Mouse (Mus musculus): ENCODE data around the gene Ddn. TPM values are rescaled to one million over a fixed set of nuclear protein-coding genes. Genes with fewer than 3 reads are reported as not detected.

Gene Ddn
- polyA plus RNA-seq, 1 experiment: 108 TPM

- 83% methylated on average over 8 of the region's 8 CpGs for WGBS
- no peak for TF ChIP-seq POLR2A (IDR thresholded peaks at IDR 0.05; ENCODE audit: insufficient read depth, low read depth, low read length)
- TF ChIP-seq CTCF (IDR thresholded peaks at IDR 0.05; ENCODE audit: insufficient read depth, low read depth, low read length): no peak
- no peak overlapping the region for H3K4me3 ChIP-seq (ENCODE audit: insufficient read depth, low read depth, low read length)
- peaks cover 20% of the 10 kb centered on the region for H3K4me1 ChIP-seq (ENCODE audit: control insufficient read depth, insufficient read depth, low read length)
- H3K27ac ChIP-seq (ENCODE audit: insufficient read depth, low read depth, low read length): no peak overlapping the region
Observed at GRCm38 (mm10) chr15:98846140-98846539, 36.9 kb upstream of the Ddn start.

GRCm38 (mm10) chr15:98845149-98845548, 35.9 kb upstream of the Ddn start:
- no peak for TF ChIP-seq POLR2A (IDR thresholded peaks at IDR 0.05; ENCODE audit: insufficient read depth, low read depth, low read length)
- no peak for TF ChIP-seq CTCF (IDR thresholded peaks at IDR 0.05; ENCODE audit: insufficient read depth, low read depth, low read length)
- H3K4me3 ChIP-seq (ENCODE audit: insufficient read depth, low read depth, low read length): no peak overlapping the region
- peaks cover 20% of the 10 kb centered on the region for H3K4me1 ChIP-seq (ENCODE audit: control insufficient read depth, insufficient read depth, low read length)
- no peak overlapping the region for H3K27ac ChIP-seq (ENCODE audit: insufficient read depth, low read depth, low read length)
- 88% methylated on average over 2 of the region's 2 CpGs for WGBS

- TF ChIP-seq POLR2A (IDR thresholded peaks at IDR 0.05; ENCODE audit: insufficient read depth, low read depth, low read length): no peak
- Histone ChIP-seq H3K4me1 (ENCODE audit: control insufficient read depth, insufficient read depth, low read length) (peaks cover 20% of the 10 kb centered on the region), H3K27ac (ENCODE audit: insufficient read depth, low read depth, low read length) (no peak overlapping the region), H3K4me3 (ENCODE audit: insufficient read depth, low read depth, low read length) (no peak overlapping the region)
- 88% methylated on average over 11 of the region's 11 CpGs for WGBS
Observed at GRCm38 (mm10) chr15:98843595-98844223, 34.4 kb upstream of the Ddn start.

GRCm38 (mm10) chr15:98839671-98840585, 30.6 kb upstream of the Ddn start:
- 93% methylated on average over 30 of the region's 30 CpGs for WGBS
- no peak overlapping the region for H3K27ac ChIP-seq (ENCODE audit: insufficient read depth, low read depth, low read length)
- peaks cover 20% of the 10 kb centered on the region for H3K4me1 ChIP-seq (ENCODE audit: control insufficient read depth, insufficient read depth, low read length)
- H3K4me3 ChIP-seq (ENCODE audit: insufficient read depth, low read depth, low read length): no peak overlapping the region
- no peak for TF ChIP-seq CTCF (IDR thresholded peaks at IDR 0.05; ENCODE audit: insufficient read depth, low read depth, low read length)
- TF ChIP-seq POLR2A (IDR thresholded peaks at IDR 0.05; ENCODE audit: insufficient read depth, low read depth, low read length): no peak

GRCm38 (mm10) chr15:98839161-98839560, 29.9 kb upstream of the Ddn start:
- Histone ChIP-seq H3K4me1 (ENCODE audit: control insufficient read depth, insufficient read depth, low read length) (peaks cover 20% of the 10 kb centered on the region), H3K4me3 (ENCODE audit: insufficient read depth, low read depth, low read length) (no peak overlapping the region), H3K27ac (ENCODE audit: insufficient read depth, low read depth, low read length) (no peak overlapping the region)
- WGBS: 93% methylated on average over 14 of the region's 14 CpGs
- TF ChIP-seq POLR2A (IDR thresholded peaks at IDR 0.05; ENCODE audit: insufficient read depth, low read depth, low read length): no peak

GRCm38 (mm10) chr15:98837743-98838103, 28.4 kb upstream of the Ddn start:
- no peak for TF ChIP-seq POLR2A (IDR thresholded peaks at IDR 0.05; ENCODE audit: insufficient read depth, low read depth, low read length)
- TF ChIP-seq CTCF (IDR thresholded peaks at IDR 0.05; ENCODE audit: insufficient read depth, low read depth, low read length): no peak
- 76% methylated on average over 4 of the region's 4 CpGs for WGBS
- peaks cover 8% of the 10 kb centered on the region for H3K4me1 ChIP-seq (ENCODE audit: control insufficient read depth, insufficient read depth, low read length)
- H3K4me3 ChIP-seq (ENCODE audit: insufficient read depth, low read depth, low read length): no peak overlapping the region
- H3K27ac ChIP-seq (ENCODE audit: insufficient read depth, low read depth, low read length): no peak overlapping the region

- no peak overlapping the region for H3K4me3 ChIP-seq (ENCODE audit: insufficient read depth, low read depth, low read length)
- no peak overlapping the region for H3K27ac ChIP-seq (ENCODE audit: insufficient read depth, low read depth, low read length)
- 94% methylated on average over 21 of the region's 21 CpGs for WGBS
- peaks cover 7% of the 10 kb centered on the region; the same call in 1 of the 2 replicates for H3K4me1 ChIP-seq (ENCODE audit: control insufficient read depth, insufficient read depth, low read length)
- TF ChIP-seq CTCF (IDR thresholded peaks at IDR 0.05; ENCODE audit: insufficient read depth, low read depth, low read length) (no peak), POLR2A (IDR thresholded peaks at IDR 0.05; ENCODE audit: insufficient read depth, low read depth, low read length) (no peak)
Observed at GRCm38 (mm10) chr15:98837006-98837742, 27.9 kb upstream of the Ddn start.

GRCm38 (mm10) chr15:98835291-98835690, 26.0 kb upstream of the Ddn start:
- TF ChIP-seq POLR2A (IDR thresholded peaks at IDR 0.05; ENCODE audit: insufficient read depth, low read depth, low read length) (no peak), CTCF (IDR thresholded peaks at IDR 0.05; ENCODE audit: insufficient read depth, low read depth, low read length) (no peak)
- 94% methylated on average over 14 of the region's 14 CpGs for WGBS

GRCm38 (mm10) chr15:98834059-98834458, 24.8 kb upstream of the Ddn start:
- TF ChIP-seq CTCF (IDR thresholded peaks at IDR 0.05; ENCODE audit: insufficient read depth, low read depth, low read length): no peak
- no peak for TF ChIP-seq POLR2A (IDR thresholded peaks at IDR 0.05; ENCODE audit: insufficient read depth, low read depth, low read length)
- peaks cover 5% of the 10 kb centered on the region; the same call in 1 of the 2 replicates for H3K4me1 ChIP-seq (ENCODE audit: control insufficient read depth, insufficient read depth, low read length)
- WGBS: 85% methylated on average over 13 of the region's 13 CpGs
- no peak overlapping the region for H3K4me3 ChIP-seq (ENCODE audit: insufficient read depth, low read depth, low read length)
- no peak overlapping the region for H3K27ac ChIP-seq (ENCODE audit: insufficient read depth, low read depth, low read length)

More at GRCm38 (mm10) chr15:98835291-98835690, 26.0 kb upstream of the Ddn start:
- 0 out of 2 replicates have a peak, but pooled peaks cover 3% of the 10 kb centered on the region for H3K4me1 ChIP-seq (ENCODE audit: control insufficient read depth, insufficient read depth, low read length)
- no peak overlapping the region for H3K4me3 ChIP-seq (ENCODE audit: insufficient read depth, low read depth, low read length)
- no peak overlapping the region for H3K27ac ChIP-seq (ENCODE audit: insufficient read depth, low read depth, low read length)

Data from olfactory bulb, adult 2 months (tissue).